Mouse (Mus musculus): ENCODE data around the gene Pyy. TPM values are rescaled to one million over a fixed set of nuclear protein-coding genes. Genes with fewer than 3 reads are reported as not detected.

The Pyy gene
- polyA plus RNA-seq, 1 experiment from 2014 or later: not detected

GRCm38 (mm10) chr11:102142355-102142754, 34.7 kb upstream of the Pyy start:
- Histone ChIP-seq H3K9ac (ENCODE audit: low read length) (no peak overlapping the region), H3K27me3 (ENCODE audit: control insufficient read depth, insufficient read depth, low read depth, low read length) (peaks cover 42% of the 10 kb centered on the region), H3K4me3 (ENCODE audit: low read length) (no peak overlapping the region), H3K9me3 (ENCODE audit: control insufficient read depth, low read length) (no peaks in the 10 kb centered on the region), H3K27ac (ENCODE audit: low read length) (no peak overlapping the region), H3K36me3 (ENCODE audit: control insufficient read depth, insufficient read depth, low read length) (no peaks in the 10 kb centered on the region), H3K4me1 (replicated peaks; ENCODE audit: control insufficient read depth, insufficient read depth, low read length) (peaks cover 10% of the 10 kb centered on the region; the same call in 1 of the 2 replicates), H3K4me2 (ENCODE audit: low read depth, low read length) (no peak overlapping the region)
- ATAC-seq (ENCODE audit: low read depth): no peak
- 42% methylated on average over 7 of the region's 7 CpGs for WGBS

GRCm38 (mm10) chr11:102140508-102140907, 32.9 kb upstream of the Pyy start:
- Histone ChIP-seq H3K9me3 (ENCODE audit: control insufficient read depth, low read length) (no peaks in the 10 kb centered on the region), H3K9ac (ENCODE audit: low read length) (no peak overlapping the region), H3K4me2 (ENCODE audit: low read depth, low read length) (no peak overlapping the region), H3K4me1 (replicated peaks; ENCODE audit: control insufficient read depth, insufficient read depth, low read length) (peaks cover 4% of the 10 kb centered on the region; the same call in 1 of the 2 replicates), H3K27ac (ENCODE audit: low read length) (no peak overlapping the region), H3K27me3 (ENCODE audit: control insufficient read depth, insufficient read depth, low read depth, low read length) (peaks cover 24% of the 10 kb centered on the region), H3K4me3 (ENCODE audit: low read length) (no peak overlapping the region), H3K36me3 (ENCODE audit: control insufficient read depth, insufficient read depth, low read length) (no peaks in the 10 kb centered on the region)
- WGBS: under 1% methylated on average over 5 of the region's 5 CpGs
- ATAC-seq (ENCODE audit: low read depth): no peak

GRCm38 (mm10) chr11:102138447-102138740, 30.8 kb upstream of the Pyy start:
- Histone ChIP-seq H3K4me3 (ENCODE audit: low read length) (peak overlapping the region; percentile 30), H3K27me3 (ENCODE audit: control insufficient read depth, insufficient read depth, low read depth, low read length) (peaks cover 7% of the 10 kb centered on the region), H3K4me1 (replicated peaks; ENCODE audit: control insufficient read depth, insufficient read depth, low read length) (no peaks in the 10 kb centered on the region; the same call in 1 of the 2 replicates), H3K36me3 (ENCODE audit: control insufficient read depth, insufficient read depth, low read length) (no peaks in the 10 kb centered on the region), H3K27ac (ENCODE audit: low read length) (no peak overlapping the region), H3K4me2 (ENCODE audit: low read depth, low read length) (peak overlapping the region; percentile 57), H3K9me3 (ENCODE audit: control insufficient read depth, low read length) (no peaks in the 10 kb centered on the region), H3K9ac (ENCODE audit: low read length) (0 out of 2 replicates have a peak overlapping the region, but pooled peaks have one; percentile 44)
- WGBS: 0% methylated on average over 18 of the region's 18 CpGs
- peak; percentile 59; the same call in 1 of the 2 replicates for ATAC-seq (ENCODE audit: low read depth)

GRCm38 (mm10) chr11:102137625-102138446, 30.2 kb upstream of the Pyy start:
- Histone ChIP-seq H3K4me2 (ENCODE audit: low read depth, low read length) (peak overlapping the region; percentile 57), H3K36me3 (ENCODE audit: control insufficient read depth, insufficient read depth, low read length) (no peaks in the 10 kb centered on the region), H3K9ac (ENCODE audit: low read length) (0 out of 2 replicates have a peak overlapping the region, but pooled peaks have one; percentile 44), H3K4me1 (replicated peaks; ENCODE audit: control insufficient read depth, insufficient read depth, low read length) (no peaks in the 10 kb centered on the region; the same call in 1 of the 2 replicates), H3K27me3 (ENCODE audit: control insufficient read depth, insufficient read depth, low read depth, low read length) (peaks cover 5% of the 10 kb centered on the region), H3K4me3 (ENCODE audit: low read length) (peak overlapping the region; percentile 30), H3K27ac (ENCODE audit: low read length) (no peak overlapping the region), H3K9me3 (ENCODE audit: control insufficient read depth, low read length) (no peaks in the 10 kb centered on the region)
- WGBS: 35% methylated on average over 13 of the region's 13 CpGs
- ATAC-seq (ENCODE audit: low read depth): peak; percentile 34; the same call in 1 of the 2 replicates

- Histone ChIP-seq H3K9ac (ENCODE audit: low read length) (no peak overlapping the region), H3K9me3 (ENCODE audit: control insufficient read depth, low read length) (no peaks in the 10 kb centered on the region), H3K36me3 (ENCODE audit: control insufficient read depth, insufficient read depth, low read length) (no peaks in the 10 kb centered on the region), H3K27me3 (ENCODE audit: control insufficient read depth, insufficient read depth, low read depth, low read length) (peaks cover 5% of the 10 kb centered on the region), H3K4me3 (ENCODE audit: low read length) (no peak overlapping the region), H3K4me1 (replicated peaks; ENCODE audit: control insufficient read depth, insufficient read depth, low read length) (no peaks in the 10 kb centered on the region; the same call in 1 of the 2 replicates), H3K27ac (ENCODE audit: low read length) (no peak overlapping the region), H3K4me2 (ENCODE audit: low read depth, low read length) (no peak overlapping the region)
- 31% methylated on average over 4 of the region's 4 CpGs for WGBS
- ATAC-seq (ENCODE audit: low read depth): no peak
Observed at GRCm38 (mm10) chr11:102134516-102134915, 26.9 kb upstream of the Pyy start.

- H3K27me3 ChIP-seq (ENCODE audit: control insufficient read depth, insufficient read depth, low read depth, low read length): no peaks in the 10 kb centered on the region
- no peak overlapping the region for H3K4me2 ChIP-seq (ENCODE audit: low read depth, low read length)
- H3K9me3 ChIP-seq (ENCODE audit: control insufficient read depth, low read length): no peaks in the 10 kb centered on the region
- no peaks in the 10 kb centered on the region for H3K4me1 ChIP-seq (replicated peaks; ENCODE audit: control insufficient read depth, insufficient read depth, low read length)
- H3K4me3 ChIP-seq (ENCODE audit: low read length): no peak overlapping the region
- no peak overlapping the region for H3K9ac ChIP-seq (ENCODE audit: low read length)
- 62% methylated on average over 6 of the region's 6 CpGs for WGBS
- no peak for ATAC-seq (ENCODE audit: low read depth)
- H3K27ac ChIP-seq (ENCODE audit: low read length): no peak overlapping the region
- no peaks in the 10 kb centered on the region for H3K36me3 ChIP-seq (ENCODE audit: control insufficient read depth, insufficient read depth, low read length)
Observed at GRCm38 (mm10) chr11:102117386-102117785, 9.8 kb upstream of the Pyy start.

GRCm38 (mm10) chr11:102116241-102116640, 8.6 kb upstream of the Pyy start:
- Histone ChIP-seq H3K27me3 (ENCODE audit: control insufficient read depth, insufficient read depth, low read depth, low read length) (no peaks in the 10 kb centered on the region), H3K9ac (ENCODE audit: low read length) (no peak overlapping the region), H3K27ac (ENCODE audit: low read length) (no peak overlapping the region), H3K9me3 (ENCODE audit: control insufficient read depth, low read length) (no peaks in the 10 kb centered on the region), H3K4me2 (ENCODE audit: low read depth, low read length) (no peak overlapping the region), H3K4me3 (ENCODE audit: low read length) (no peak overlapping the region), H3K4me1 (replicated peaks; ENCODE audit: control insufficient read depth, insufficient read depth, low read length) (no peaks in the 10 kb centered on the region), H3K36me3 (ENCODE audit: control insufficient read depth, insufficient read depth, low read length) (no peaks in the 10 kb centered on the region)
- WGBS: 34% methylated on average over 8 of the region's 8 CpGs
- ATAC-seq (ENCODE audit: low read depth): no peak

- H3K36me3 ChIP-seq (ENCODE audit: control insufficient read depth, insufficient read depth, low read length): no peaks in the 10 kb centered on the region
- H3K4me3 ChIP-seq (ENCODE audit: low read length): no peak overlapping the region
- H3K9ac ChIP-seq (ENCODE audit: low read length): no peak overlapping the region
- no peak overlapping the region for H3K27ac ChIP-seq (ENCODE audit: low read length)
- peaks cover 26% of the 10 kb centered on the region for H3K27me3 ChIP-seq (ENCODE audit: control insufficient read depth, insufficient read depth, low read depth, low read length)
- no peaks in the 10 kb centered on the region for H3K4me1 ChIP-seq (replicated peaks; ENCODE audit: control insufficient read depth, insufficient read depth, low read length)
- no peak for ATAC-seq (ENCODE audit: low read depth)
- H3K9me3 ChIP-seq (ENCODE audit: control insufficient read depth, low read length): no peaks in the 10 kb centered on the region
- 62% methylated on average over 5 of the region's 5 CpGs for WGBS
- H3K4me2 ChIP-seq (ENCODE audit: low read depth, low read length): no peak overlapping the region
Observed at GRCm38 (mm10) chr11:102111576-102111975, 3.9 kb upstream of the Pyy start.

- peak overlapping the region; percentile 20; the same call in 1 of the 2 replicates for H3K4me3 ChIP-seq (ENCODE audit: low read length)
- peaks cover 2% of the 10 kb centered on the region; the same call in 1 of the 2 replicates for H3K4me1 ChIP-seq (replicated peaks; ENCODE audit: control insufficient read depth, insufficient read depth, low read length)
- H3K27ac ChIP-seq (ENCODE audit: low read length): no peak overlapping the region
- no peak overlapping the region for H3K9ac ChIP-seq (ENCODE audit: low read length)
- peak overlapping the region; percentile 33; the same call in 1 of the 2 replicates for H3K4me2 ChIP-seq (ENCODE audit: low read depth, low read length)
- no peaks in the 10 kb centered on the region for H3K9me3 ChIP-seq (ENCODE audit: control insufficient read depth, low read length)
- peaks cover 46% of the 10 kb centered on the region for H3K27me3 ChIP-seq (ENCODE audit: control insufficient read depth, insufficient read depth, low read depth, low read length)
- WGBS: under 1% methylated on average over 21 of the region's 21 CpGs
- ATAC-seq (ENCODE audit: low read depth): no peak
- H3K36me3 ChIP-seq (ENCODE audit: control insufficient read depth, insufficient read depth, low read length): no peaks in the 10 kb centered on the region
Observed at GRCm38 (mm10) chr11:102106911-102107310, 721 bp downstream of the Pyy start.
